Mouse (Mus musculus) left cerebral cortex, adult 2 months (tissue): ENCODE results near the gene Fosb. TPM values are rescaled to one million over a fixed set of nuclear protein-coding genes. Genes with fewer than 3 reads are reported as not detected.

ENCODE experiments used
- DNase-seq, 2 experiments: peaks; one replicate each; pipeline ENCODE4 v3.0.0; 2021 to 2022; ENCODE audit warnings: low spot score in 2 of 2, mixed read lengths in 1 of 2; ENCODE audit errors: extremely low spot score in 1 of 2
- H3K27ac ChIP-seq: fragments of 200-600 bp; 2 replicates; pipeline ENCODE4 v1.8.1; 2022
- H3K4me3 ChIP-seq: fragments of 200-600 bp; 2 replicates; pipeline ENCODE4 v1.8.1; 2022
- CTCF ChIP-seq: fragments of 200-600 bp; IDR thresholded peaks from 2 replicates; pipeline ENCODE4 v1.8.1; 2022; ENCODE audit warnings: antibody characterized with exemption, mild to moderate bottlenecking, moderate library complexity
- intact Hi-C: fragments of 180-260 bp; cut with DNase I; formaldehyde crosslinking; loops from one replicate; pipeline ENCODE4 v1.15.1; 2025
- total RNA-seq, 2 experiments: library from RNA; stranded (reverse); gene quantifications; 2 replicates each; pipeline ENCODE4 v1.2.3; 2021

The Fosb gene
- total RNA-seq, 2 experiments from 2014 or later = 27.0 to 59.5 TPM

DNA sequence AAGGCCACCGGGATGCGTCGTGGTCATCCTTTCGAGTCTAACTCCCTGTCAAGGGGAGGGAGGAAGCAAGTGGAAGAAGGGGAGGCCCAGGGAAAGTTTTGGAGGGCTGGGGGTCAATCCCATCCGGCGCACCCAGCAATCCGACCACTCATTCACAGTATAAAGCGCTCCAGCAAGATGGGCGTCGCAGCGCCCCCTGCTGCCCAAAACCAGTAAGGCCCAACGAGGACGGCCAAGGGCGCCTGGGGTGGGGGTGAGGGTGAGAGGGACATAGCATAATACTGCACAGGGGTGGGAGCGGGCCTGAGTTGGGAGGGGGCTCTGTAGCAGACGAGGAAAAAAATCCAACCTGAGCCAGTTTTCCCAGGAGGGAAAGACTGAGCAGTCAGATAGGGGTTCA lies 6.1 kb downstream of the Fosb start:
- Histone ChIP-seq H3K4me3 (0 out of 2 replicates have a peak overlapping the region, but pooled peaks have one; percentile 0), H3K27ac (no peak overlapping the region)
- DNase-seq = peak; percentile 72 to 86
- intact Hi-C loops = loop anchor here (5.0 kb wide), 1 partner anchor 126 kb away; the partner anchor contains the start of gene Eml2
- TF ChIP-seq CTCF = peak; percentile 92

DNA sequence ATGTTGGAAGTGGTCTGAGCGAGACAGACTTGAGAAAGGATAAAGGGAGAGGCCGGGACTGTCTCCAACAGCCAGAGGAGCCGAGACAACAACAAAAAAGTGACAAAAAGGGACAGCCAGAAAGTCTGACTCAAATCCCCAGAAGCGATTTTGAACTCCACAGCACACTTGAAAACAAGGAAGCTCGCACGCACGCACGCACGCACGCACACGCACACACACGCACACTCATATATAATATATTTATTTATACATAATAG lies 6.9 kb downstream of the Fosb start:
- no peak overlapping the region for H3K4me3 ChIP-seq
- no peak overlapping the region for H3K27ac ChIP-seq
- intact Hi-C loops = loop anchor here (5.0 kb wide), 1 partner anchor 126 kb away; the partner anchor contains the start of gene Eml2
- DNase-seq = no peak
- no peak for TF ChIP-seq CTCF

DNA sequence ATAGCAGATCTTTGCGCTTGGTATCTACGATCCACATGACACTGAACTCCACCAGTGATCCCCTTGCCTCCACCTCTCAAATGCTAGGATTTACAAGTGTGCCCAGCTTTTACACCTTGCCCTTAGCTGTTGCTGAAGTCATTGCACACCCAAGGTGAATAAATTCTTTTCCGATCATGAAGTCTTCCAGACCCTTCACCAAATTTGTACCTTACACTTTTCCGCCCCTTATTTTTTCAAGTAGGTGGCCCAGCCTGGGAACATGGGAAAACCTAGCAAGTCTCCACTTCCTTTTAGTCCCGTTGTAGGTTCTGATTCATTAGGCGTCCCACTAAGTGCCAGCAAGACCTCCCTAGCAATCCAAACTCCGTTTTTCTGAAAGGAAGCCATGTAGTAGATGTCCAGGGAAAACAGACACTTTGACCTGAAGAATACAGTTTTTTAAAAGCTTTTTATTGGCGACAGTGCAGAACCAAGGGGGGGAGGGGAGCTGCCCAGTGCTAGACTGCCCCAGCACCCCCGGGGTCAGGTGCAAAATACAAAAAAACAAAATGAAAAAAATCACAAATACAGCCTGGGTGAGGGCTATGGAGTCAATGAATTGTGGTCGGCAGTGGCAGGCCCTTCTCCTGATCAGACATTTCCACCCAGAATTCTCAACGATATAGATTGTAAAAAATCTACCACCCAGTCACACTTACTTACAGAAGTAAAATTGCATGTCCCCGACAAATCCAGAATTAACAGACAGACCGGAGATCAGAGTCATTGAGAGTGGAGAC lies 7.4 kb downstream of the Fosb start:
- no peak overlapping the region; the same call in 1 of the 2 replicates for H3K4me3 ChIP-seq
- intact Hi-C loops = loop anchor here (5.0 kb wide), 1 partner anchor 125 kb away; the partner anchor contains the start of gene Eml2
- TF ChIP-seq CTCF = no peak
- DNase-seq = no peak
- H3K27ac ChIP-seq = no peak overlapping the region

DNA sequence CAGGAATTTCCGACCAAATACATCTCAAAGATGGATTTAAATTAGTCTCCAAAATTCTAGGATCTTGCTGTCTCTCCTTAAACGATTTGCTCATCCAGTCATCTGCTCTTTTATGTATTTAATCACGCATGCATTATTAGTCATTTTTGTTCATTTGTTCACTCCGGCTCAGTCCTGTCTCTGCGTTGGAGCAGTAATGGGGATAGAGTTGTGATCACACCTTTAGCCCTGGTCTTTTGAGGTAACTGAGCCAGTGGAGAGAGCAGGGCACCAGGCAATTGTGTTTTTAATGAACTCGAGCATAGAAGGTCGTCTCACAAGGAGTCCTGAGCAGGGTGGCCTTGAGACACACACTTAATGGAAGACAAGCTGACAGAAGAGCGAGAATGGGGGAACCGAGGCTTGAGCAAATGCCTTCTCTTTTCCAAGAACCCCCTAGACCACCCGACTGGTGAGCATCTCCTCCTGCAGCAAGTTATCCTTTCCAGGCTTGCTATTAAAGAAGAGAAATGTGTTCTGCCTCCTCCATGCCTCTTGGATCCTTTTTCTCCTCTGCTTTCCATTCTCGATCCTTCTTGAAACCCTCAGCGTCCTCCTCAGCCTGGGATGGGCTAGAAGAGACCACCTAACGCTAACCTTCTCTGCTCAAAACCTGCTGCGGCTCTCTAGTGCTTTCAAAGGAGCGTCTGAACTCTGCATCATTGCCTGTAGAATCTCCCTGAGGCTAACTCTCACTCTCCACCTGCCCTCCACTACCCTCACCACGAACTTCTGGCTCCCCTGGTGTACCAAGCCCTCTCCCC lies 8.2 kb downstream of the Fosb start:
- Histone ChIP-seq H3K4me3 (peak overlapping the region; percentile 49), H3K27ac (peak overlapping the region; percentile 32)
- intact Hi-C loops = loop anchor here (5.0 kb wide), 1 partner anchor 124 kb away; the partner anchor contains the start of gene Eml2
- TF ChIP-seq CTCF = no peak
- no peak for DNase-seq

DNA sequence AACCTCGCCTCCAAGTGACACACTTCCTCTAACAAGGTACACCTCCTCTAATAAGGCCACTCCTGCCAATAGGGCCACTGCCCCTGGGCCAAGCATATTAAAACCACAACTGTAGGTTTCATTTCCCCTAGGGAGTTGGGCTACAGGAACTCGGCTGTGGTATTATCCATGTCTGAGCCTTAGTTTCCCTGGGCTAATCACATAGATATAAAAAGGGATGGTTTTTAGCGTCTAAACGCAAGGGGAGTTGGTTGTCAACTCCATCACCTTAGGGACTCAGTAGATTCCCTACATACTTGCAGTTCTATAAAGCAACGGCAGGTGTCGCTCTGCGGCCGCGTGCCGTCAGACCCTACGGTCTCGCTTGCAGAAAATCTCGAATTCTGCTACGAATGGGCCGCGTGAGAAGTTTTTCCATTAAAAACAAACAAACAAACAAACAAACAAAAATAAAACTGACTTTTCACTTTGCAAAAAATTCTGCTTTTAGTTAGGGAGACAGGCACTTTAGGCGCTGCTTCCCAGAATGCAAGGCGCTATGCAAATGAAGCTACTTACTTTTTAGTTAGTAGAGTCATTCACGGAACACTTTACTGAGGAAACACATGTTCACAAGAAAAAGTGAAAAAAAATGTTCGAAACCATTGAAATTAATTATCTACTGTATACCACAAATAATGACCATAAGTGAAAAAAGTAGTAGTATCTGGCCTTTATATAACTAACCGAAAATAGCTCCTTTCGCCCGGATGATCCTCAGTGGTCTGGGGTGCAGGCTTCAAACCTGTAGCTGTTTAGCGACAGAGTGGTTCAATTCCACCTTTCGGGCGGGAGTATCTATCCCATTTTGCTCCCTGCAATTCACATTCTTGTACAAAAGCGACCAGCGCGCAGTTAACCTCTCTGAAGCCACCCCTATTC lies 9.1 kb downstream of the Fosb start:
- TF ChIP-seq CTCF = peak; percentile 97
- intact Hi-C loops = loop anchor here (1.0 to 5.0 kb wide), 2 partner anchors 43 to 123 kb away; partner anchors contain the start of gene Eml2
- H3K27ac ChIP-seq = peak overlapping the region; percentile 90
- H3K4me3 ChIP-seq = peak overlapping the region; percentile 49
- DNase-seq = peak; percentile 76 to 83

DNA sequence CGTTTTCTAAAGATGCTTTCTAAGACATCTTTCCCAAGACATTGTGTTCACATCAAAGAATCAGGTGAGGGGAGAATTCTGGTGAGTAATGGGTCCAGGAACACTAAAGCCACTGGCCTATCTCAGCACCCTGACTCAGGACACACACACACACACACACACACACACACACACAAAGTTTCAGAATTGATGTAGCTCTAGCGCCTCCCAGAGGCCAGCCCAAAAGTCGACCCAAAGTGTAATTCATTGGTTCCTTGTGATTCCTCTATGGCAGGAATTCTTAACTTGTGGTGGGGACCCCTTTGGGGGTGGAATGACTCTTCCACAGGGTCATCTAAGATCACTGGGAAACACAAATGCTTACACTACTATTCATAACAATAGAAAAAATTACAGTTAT lies 10.7 kb downstream of the Fosb start:
- H3K27ac ChIP-seq = no peak overlapping the region
- peak; percentile 56 for TF ChIP-seq CTCF
- DNase-seq = peak in 1 of 2 experiments; percentile 34
- intact Hi-C loops = loop anchor here (1.0 to 5.0 kb wide), 2 partner anchors 60 to 63 kb away; no protein-coding TSS in a partner anchor
- H3K4me3 ChIP-seq = no peak overlapping the region

DNA sequence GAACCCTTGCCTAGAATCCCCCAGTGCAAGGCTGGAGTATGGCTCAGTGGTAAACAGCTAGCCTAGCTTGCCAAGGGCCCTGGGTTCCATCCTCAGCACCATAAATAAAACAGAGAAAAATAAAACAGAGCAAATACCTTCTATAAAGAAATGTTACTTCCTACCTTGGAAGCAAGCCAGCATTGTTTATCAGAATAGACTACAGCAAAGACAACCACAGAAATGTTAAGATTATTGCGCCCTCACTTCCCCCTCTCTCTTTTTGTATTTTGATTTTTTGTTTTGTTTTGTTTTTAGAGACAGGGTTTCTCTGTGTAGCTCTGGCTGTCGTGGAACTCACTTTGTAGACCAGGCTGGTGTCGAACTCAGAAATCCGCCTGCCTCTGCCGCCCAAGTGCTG lies 12.1 kb downstream of the Fosb start:
- no peak for DNase-seq
- intact Hi-C loops = loop anchor here (5.0 kb wide), 1 partner anchor 65 kb away; no protein-coding TSS in a partner anchor
- TF ChIP-seq CTCF = no peak
- Histone ChIP-seq H3K4me3 (no peak overlapping the region), H3K27ac (no peak overlapping the region)

DNA sequence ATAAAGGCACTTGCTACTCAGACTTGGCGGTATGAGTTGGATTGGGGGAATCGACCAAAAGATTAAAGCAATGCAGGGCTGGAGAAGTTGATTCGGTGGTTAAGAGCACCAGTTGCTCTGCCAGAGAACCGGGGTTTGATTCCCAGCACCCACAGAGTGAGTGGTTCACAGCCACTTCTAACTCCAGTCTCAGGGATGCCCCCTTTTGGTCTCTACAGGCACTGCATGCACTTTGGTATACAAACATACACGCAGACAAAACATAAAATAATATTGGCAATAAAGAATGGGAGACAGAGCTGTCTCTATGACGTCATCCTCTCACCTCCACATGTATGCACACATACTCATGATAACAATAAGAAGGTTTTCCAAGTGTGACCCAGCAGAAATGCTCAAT lies 12.8 kb downstream of the Fosb start:
- TF ChIP-seq CTCF = peak; percentile 17
- H3K27ac ChIP-seq = no peak overlapping the region
- intact Hi-C loops = loop anchor here (5.0 kb wide), 1 partner anchor 65 kb away; no protein-coding TSS in a partner anchor
- no peak for DNase-seq
- no peak overlapping the region for H3K4me3 ChIP-seq

DNA sequence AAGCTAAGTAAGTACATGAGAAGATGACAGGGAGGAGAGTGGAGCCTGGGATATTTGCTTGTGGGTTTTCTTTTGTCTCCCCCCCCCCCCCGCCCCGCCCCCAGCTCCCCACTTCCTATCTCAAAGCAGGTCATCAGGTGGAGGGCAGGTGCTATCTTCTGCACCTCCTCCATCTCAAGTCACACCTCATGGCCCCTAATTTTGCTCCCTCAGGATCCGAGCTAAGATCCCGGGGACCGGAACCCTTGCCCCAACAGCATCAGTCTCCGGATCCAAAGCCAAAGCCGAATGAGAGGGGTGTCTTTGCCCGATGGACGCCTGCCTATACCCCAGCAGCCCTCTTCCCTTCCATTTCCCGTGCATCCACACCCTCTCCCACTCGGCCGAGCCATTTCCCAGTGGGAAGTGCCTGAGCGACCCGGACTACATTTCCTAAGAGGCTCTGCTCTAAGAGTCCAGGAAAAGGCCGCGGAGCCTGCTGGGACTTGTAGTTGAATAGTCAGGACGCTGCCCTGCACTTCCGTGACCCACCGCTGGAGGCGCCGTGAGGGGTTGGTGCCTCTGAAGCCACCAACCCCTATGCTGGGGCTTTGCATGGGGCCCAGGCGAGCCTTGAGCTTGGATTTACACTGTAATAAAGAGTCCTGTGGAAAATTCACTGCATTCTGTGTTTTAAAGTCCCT lies 14.2 kb downstream of the Fosb start:
- H3K27ac ChIP-seq = no peak overlapping the region
- no peak overlapping the region for H3K4me3 ChIP-seq
- TF ChIP-seq CTCF = no peak; the same call in none of the 2 replicates
- intact Hi-C loops = loop anchor here (5.0 kb wide), 1 partner anchor 67 kb away; no protein-coding TSS in a partner anchor
- peak; percentile 93 to 98 for DNase-seq

DNA sequence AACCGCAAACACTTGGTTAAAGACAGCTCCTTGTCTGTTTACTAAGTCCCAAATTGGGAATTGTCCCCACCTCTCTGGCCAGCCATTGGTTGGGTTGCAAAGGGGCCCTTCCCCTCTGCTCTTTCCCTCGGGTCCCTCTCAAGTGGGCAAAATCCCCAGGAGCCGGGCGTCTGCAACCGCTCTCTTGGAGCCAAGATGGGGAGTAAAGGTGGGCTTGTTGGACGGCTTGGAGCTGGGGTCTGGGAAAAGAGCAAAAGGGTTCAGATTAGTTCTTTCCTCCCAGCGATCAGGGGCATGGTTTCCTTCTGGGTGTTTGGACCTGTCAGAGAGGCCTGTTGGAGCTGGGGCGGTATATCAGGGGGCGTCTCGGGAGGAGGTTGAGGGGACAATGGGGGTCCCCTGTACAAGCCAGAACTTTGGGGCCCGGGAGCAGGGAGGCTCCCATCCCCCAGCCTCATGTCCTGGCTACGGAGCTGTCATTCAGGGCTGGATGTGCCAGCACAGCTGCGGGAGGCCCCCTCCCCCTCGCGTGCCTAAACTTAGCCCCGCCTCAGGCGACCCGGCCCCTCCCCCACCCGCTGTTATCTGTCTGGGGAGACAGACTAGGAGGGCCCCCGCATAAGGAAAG lies 18.8 kb downstream of the Fosb start:
- no peak for DNase-seq
- Histone ChIP-seq H3K4me3 (peak overlapping the region; percentile 22), H3K27ac (no peak overlapping the region)
- intact Hi-C loops = no loop called here
- no peak for TF ChIP-seq CTCF
